Mouse (Mus musculus) frontal cortex, postnatal 14 days (tissue): ENCODE data around the gene Osbpl8.
"Not testable (repeated sequence)": the region's sequence is repeated elsewhere in the genome, so short reads cannot be mapped to it uniquely, and the experiment has no call there.

Experiments used
- DNase-seq, 2 experiments: peaks; one replicate each; pipeline ENCODE4 v3.0.0; 2022; ENCODE audit warnings: low spot score in 2 of 2

Osbpl8 gene

DNA sequence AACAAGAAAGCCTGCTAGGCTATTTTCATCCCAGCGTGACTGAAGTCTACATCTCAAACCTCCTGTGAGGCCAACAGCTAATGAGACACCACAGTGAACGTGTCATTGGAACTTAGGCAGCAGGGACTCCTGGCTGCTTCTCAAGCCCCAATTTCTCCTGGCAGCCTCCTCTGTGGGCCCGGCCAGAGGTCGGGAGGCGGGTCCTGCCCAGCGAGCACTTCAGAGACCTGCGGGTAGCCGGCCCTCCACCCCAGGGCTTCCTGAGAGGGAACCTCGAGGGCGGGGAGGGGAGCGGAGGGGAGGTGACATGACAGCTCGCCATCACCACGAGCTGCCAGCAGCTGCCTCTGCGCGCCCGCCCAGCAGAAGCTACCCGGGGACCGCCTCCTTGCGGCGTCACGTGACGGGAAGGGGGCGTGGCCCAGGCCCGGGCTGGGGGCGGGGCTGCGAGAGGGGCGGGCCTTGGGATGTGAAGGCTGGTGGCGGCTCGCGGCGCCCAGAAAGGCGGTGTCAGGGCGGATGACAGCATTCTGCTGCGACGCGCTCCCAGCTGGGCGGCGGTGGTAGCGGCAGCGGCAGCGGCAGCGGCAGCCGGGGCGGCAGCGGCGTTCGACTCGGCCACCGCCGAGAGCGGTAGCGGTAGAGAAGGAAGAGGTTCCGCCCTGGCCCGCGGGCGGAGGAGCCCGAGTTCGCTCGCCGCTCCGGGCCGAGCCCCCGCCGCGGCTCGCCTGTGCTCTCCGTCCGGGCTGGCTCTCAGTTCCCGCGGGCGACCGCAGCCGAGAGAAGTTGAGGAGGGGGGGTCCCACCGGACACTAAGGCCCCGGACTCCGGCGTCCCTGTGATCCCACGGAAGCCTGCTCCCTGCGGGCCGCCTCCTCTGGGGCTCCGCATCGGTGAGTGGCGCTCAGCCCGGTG, at the start of gene Osbpl8:
Osbpl8 (plus strand) TSS at position 449 of the 915 bp plus-strand sequence.
- DNase-seq = peak; percentile 97 to 100

DNA sequence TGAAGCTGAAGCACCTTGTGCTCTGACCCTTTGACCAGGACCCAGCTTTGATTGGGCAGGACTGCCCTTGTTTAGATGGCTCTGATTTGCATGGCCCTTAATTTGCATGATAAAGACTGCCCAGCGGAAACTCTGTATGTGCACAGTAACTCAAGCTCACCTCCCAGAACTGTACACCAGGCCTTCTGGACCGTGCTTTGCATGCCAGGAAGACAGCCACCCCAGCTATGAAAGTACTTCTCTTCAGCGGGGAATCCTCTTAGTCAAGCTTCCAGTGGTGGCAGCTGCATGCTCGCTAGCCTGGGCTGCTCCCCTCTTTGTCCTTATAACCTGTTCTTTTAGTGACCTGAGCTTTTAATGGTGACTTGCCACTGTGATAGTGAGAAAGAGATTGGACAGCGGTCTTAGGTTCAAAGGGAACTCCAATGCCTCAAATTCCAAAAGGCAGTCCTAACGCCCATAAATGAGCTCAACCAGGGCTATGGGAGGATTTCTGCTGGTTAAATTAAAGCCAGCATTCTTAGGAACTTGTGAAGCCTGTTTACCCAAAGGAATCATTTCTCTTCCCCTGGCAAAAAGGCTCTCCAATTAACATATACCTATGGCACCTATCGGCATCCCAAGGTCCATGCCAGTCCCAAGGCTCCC, 47.2 kb upstream of the Osbpl8 start:
- DNase-seq = no peak

DNA sequence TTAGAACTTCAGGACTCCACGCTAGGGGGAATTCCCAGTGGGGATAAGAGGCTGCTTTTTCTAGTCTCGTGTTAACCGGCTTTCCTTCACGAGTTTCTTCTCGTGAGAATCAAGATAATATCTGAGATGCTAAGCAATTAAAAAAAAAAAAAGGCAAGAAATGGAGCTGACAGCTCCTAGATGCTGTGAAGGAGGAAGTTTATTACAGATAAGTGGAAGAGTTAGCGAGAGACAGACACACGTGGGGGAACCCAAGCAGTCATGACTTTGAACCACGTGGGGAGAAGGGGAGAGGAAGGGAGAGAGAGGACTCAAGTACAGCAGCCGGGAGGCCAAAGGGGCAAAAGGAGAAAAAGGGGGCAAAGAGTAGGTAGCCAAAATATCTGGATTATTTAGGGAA, 46.3 kb upstream of the Osbpl8 start:
- DNase-seq = no peak

DNA sequence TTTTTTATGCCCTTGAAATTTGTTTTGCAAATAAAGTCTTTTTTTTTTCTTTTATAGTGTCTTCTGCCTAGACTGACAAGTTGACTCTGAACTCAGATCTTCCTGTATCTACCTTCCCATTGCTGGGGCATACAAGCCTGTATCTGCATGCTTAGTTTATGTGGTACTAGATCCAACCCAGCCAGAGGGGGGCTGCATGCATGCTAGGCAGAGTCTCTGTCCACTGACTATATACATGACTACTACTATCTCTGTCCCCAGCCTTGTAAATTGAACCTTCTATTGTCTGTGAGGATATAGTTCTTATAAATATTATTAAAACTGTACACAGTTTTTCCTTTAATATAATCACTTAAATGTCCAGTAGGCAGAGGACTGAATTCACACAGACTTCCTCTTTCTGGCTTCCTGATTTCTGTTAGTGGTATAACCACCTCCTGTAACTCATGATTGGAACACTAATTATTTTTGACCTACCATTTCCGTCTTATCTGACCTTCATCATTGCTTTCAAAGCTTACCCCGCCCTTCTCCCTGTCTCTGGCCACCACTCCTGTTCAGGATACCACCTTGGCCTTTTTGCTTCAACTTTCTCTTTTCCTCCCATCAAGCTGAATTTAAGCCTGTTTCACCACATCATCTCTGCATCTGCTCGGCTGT, 45.4 kb upstream of the Osbpl8 start:
- DNase-seq = no peak

DNA sequence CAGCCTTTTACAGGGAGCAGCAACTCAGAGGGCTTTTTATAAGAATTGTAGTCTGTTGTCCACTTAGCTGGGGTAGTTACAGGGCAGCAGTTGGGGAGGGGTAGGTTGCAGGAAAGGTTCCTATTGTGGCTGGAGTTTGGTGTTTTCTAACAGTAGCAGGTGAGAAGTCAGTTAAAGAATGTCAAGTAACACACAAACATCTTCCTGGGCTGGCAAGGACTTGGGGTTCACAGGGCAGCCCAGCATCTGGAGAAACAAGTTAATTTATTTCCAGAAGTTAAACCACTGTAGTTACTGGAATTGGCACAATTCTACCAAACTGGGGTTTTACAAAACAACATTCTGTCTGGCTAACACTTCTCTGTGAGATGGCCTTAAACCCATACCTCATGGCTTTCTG, 44.8 kb upstream of the Osbpl8 start:
- DNase-seq = no peak

DNA sequence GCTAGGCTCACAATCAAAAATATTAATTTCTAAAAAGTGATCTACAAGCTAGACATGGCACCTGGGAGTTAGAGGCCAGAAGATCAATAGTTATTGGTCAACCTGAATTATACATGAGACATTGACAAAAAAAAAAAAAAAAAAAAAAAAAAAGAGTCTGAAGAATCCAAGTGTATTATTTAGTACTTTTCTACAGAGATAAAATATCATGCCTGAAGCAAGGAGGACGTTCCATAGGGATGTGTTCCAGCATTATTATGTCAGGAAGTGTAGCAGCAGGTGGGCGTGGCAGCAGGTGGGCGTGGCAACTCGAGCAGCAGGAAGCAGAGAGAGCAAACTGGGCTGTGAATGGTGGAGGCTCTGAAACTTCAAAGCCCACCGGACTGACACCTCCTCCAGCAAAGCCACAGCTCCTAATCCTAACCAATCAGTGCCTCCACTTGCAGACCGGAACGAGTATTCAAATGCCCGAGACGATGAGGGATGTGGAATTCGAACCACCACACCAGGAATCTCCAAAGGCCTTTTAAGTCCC, 41.6 kb upstream of the Osbpl8 start:
- DNase-seq = no peak

DNA sequence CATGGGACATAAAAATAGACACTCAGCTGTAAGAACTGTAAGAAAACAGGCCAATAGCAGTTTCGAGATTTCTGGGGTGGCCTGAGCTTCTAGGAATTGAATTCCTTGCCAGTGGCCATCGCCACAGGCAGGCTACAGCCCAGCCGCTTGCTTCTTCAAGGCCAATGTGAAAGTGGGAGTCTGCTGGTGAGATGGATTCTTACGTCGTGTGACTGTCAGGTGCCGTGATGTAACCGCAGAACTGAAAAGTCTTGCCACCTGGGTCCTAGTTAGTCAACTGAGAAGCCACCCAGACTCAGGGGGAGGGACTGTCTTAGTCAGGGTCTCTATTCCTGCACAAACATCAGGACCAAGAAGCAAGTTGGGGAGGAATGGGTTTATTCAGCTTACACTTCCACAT, 40.4 kb upstream of the Osbpl8 start:
- no peak for DNase-seq

DNA sequence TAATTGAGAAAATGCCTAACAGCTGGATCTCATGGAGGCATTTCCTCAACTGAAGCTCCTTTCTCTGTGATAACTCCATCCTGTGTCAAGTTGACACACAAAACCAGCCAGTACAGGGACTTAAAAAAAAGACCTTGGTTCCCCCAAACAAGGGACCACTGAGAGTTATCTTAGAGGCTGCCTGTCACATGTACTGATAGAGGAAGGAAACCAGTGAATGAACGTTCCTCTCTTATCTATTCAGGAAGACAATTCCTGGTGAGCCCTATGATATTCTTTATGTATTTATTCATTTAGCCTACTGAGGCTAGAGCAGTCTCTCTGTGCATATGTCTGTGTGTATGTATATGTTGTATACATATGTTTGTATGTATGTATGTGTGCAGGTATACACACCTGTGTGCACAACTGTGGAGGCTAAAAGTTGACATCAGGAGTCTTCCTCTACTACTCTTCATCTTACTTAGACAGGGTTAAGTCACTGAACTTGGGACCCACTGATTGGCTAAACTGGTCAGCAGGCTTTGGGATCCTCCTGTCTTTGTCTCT, 39.7 kb upstream of the Osbpl8 start:
- DNase-seq = no peak

DNA sequence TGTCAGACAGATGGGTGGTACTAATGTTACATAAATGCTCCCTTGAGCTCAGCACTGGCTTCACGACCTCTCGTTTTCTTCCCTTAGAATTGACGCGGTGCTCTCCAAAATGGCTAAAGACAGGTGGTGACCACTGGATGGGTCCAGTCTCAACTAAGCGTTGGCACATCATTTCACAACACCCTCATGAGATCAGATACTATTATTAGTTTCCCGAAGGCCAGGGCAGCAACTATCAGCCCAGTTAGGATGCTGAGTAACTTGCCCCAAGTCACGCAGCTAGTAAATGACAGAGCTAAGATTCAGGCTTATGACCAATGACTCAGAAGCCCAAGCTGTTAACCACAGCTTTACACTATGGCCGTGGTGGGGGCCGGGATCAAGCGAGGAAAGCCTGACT, 37.2 kb upstream of the Osbpl8 start:
- no peak for DNase-seq

DNA sequence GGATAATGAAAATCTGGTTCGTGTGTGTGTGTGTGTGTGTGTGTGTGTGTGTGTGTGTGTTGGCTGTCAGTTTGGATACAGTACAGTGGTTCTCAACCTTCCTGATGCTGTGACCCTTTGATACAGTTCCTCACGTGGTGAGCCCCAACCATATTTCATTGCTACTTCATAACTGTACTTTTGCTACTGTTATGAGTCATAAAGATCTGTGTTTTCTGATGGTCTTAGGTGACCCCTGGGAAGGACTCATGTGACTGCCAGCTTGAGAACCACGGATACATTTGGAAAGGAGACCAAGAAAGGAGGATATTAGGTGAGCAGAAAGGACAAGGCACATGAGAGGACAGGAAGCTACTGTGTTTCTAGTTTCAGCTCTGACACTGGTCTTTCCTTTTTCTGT, 36.1 kb upstream of the Osbpl8 start:
- DNase-seq = no peak

DNA sequence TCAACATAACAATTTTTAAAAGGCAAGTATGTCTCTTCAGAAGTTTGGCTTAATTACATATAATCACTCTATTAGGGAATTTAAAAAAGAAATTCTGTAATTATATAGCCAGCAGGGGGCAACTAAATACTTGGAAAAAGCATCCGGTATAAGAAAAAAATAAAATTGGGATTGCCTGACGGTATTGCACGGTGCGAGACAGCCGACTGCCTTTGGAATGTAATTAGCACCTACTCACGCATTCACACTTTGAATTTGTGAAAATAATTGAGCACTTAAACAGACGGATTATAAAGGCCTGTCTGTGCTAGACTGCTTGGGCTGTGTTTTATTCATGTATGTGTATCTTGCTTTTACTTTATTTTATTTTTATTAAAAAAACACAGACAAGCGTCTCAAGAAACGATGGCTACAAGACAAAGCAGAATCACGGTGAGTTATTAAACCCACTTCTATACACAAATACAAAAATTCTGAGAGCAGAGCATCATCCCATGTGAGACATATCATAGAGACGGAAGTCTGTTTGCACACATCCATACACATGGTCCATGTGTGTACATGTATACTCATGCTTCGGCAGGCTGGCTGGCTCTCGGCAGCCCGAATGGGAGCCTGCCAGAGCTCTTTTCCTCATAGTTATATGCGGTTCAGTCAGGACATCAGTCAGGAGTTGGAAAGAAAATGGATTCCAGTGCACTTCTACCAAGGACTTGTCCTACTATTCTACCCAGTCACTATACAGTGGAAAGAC, 34.5 kb upstream of the Osbpl8 start:
- no peak for DNase-seq

DNA sequence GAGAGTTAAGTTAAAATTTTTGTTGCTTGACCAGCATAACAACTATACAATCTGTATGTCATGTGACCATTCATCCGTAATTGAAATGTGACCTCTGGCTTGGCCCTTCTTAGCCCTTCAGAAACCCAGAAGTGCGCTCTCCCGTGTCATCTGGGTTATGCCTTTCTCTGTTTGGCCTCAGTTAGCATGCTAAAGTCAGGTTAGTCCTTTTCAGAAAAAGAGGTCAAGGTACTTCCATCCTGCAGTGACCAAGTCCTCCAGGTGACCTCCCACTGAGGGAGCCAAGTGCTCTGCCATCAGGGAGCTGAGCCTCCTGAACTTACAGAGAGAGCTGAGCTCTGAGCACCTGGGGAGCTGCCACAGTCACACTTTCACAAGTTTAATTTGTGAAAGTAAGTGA, 33.7 kb upstream of the Osbpl8 start:
- no peak for DNase-seq

DNA sequence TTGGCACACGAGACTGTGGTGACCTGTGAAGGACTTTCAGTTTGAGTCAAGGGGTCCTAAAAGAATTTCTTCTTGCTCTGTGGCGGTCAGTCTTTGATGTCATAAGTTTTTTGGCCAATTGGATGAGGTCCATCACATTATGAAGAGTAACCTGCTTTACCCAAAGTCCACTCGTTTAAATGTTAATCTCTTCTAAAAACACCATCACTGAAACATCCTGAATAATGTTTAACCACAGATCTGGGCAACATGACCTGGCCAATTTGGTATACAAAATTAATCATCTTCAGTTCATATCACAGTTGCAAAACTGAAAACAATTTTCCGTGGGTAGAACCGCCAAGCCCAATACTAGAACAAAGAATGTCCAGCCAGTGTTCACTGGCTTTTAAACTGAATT, 31.3 kb upstream of the Osbpl8 start:
- no peak for DNase-seq

DNA sequence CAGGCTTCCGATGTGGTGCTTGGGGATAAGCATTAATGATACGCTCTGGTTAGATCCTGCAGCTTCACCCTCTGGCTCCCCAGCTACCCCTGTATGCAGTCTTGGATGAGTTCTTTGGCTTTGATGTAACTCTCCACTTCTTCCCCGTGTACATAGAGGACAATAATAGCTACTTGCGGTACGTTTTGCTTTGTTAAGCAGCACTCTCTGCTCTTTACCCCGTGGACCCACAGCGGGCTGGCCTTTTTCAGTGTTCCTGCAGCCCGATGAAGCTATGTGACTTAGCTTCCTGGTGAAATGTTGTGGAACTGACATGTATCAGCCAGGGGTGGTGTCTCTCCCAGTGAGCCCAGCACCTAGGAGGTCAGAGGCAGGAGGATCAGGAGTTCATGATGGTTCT, 30.6 kb upstream of the Osbpl8 start:
- no peak for DNase-seq

DNA sequence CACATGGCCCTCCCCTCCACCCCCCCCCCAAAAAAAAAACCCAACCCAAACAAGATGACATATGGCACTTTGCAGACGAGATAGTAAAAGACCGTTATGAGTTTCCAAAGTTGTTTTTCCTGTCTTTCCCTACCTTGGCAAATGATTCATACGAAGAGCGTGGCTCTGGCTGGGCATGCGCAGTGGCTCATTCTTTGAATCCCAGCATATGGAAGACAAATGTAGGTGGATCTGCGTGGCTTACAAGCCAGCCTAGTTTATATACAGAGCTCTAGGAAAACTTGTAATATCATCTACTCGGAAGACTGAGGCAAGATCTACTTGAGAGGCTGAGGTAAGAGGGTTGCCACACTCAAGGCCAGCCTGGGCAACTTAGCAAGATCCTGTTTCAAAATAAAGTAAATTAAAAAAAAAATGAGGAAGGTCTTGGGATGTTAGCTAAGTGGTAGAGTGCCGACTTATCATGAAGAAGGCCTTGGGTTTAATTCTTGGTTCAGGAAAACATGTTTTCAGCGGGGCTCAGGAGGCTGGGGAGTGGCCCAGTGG, 30.1 kb upstream of the Osbpl8 start:
- DNase-seq = no peak

DNA sequence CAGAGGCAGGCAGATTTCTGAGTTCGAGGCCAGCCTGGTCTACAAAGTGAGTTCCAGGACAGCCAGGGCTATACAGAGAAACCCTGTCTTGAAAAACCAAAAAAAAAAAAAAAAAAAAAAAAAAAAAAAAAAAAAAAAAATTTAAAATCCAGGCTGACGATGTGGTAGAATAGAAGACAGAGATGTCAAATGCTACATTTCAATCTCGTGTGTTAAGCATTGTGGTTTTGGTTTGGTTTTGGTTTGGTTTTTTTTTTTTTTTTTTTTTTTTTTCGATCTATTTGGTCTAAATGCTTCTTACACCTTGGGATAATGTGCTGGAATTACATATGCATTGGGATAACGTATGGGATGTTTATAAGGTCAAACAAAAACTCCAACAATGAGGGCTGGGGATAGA, 28.2 kb upstream of the Osbpl8 start:
- DNase-seq = not testable (repeated sequence)

DNA sequence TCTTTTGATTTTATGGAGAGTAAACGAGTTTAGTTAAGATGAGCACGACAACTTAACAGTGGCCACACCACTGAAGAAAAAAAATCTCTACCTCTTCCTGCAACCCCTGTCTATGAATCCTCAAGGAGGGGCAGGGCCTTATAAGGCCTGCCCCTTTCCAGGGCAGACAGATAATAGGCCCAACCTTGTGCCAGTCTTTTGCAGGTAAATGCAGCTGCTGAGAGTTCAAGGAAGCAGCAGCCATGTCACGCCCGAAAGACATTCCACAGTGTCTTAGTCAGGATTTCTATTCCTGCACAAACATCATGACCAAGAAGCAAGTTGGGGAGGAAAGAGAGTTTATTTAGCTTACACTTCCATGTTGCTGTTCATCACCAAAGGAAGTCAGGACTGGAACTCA, 26.6 kb upstream of the Osbpl8 start:
- DNase-seq = no peak

DNA sequence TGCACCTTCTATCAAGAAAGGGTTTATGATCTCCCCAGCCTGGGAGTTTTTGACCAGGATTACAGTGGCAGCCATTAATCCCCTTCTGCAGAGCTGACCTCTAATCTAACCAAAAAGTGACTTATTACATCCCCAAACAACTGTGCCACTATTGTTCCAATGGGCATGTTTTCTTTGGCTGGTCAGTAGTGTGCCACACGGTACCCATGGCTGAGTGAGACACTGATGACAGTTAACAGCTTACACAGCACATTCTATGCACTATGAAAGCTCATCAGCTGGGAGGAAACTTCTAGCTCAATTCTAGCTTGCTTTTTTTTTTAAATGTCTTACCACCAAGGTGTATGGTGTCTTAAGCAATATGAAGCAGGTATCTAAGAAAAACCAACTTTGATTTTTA, 25.4 kb upstream of the Osbpl8 start:
- no peak for DNase-seq

DNA sequence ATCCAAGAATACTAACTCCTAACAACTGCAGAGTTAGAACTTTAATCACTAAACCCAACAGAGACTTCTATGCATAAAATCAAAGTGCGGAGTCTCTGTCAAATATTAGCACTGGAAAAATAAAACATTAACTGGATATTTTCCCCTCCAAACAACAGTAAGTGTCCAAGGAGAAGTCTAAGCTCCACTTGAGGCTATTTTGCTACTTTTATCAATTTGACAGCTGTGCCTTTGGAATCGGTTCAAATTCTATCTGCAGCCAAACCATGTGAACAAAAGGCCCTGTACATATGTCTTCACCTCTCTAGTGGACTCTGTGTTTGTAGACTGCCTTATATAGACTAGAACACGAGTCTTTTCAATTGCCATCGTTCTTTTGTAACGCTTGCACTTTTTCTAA, 24.7 kb upstream of the Osbpl8 start:
- DNase-seq = no peak

DNA sequence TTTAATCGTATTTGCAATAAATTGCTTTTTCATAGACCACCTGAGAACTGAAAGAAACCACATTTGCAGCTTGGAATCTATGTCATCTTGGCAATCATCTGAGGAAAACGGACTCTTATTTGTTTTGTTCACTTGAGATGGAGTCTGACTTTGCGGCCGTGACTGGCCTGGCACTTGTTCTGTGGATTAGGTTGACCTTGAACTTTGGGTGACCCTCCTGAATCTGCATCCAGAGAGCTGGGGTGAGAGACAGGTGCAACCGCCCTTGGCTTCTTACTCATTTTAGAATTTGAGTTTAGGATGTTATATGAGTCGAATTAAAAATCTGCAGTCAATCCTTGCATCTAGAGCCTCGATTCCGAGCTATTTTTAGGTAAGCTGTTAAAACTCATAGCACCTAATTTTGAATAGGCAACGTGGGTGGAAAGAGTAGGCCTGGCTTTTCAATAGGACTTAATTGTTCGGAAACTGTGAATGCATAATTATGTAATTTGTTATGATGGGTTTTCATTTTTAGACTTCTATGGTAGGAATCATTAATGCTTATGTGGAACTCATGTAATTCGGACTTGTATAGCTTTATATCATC, 20.1 kb upstream of the Osbpl8 start:
- no peak for DNase-seq

DNA sequence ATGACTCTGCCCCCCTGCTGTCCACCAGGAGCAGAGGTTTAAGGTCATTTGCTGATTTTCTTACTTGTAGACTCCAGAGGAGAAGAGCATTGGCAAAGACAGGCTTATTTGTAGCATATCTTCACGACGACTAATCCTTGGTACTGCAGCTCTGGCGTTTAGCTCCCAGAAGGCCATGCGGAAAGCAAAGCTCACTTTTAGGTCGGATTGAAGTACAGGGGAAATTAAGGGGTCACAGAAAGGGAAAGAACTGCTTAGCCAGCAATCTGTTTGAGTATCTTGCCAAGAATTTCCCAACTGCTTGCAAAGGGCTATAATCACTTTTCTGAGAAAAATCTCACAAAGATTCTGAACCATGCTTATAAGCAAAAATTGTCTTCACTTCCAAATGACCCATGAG, 14.8 kb upstream of the Osbpl8 start:
- DNase-seq = no peak
